Mouse (Mus musculus) bone marrow macrophage, adult 2 months (primary cell): ENCODE measurements around the gene Slit3.

Experiments used
- CTCF ChIP-seq: IDR thresholded peaks from 2 replicates; pipeline ENCODE4 v1.5.1; 2012; ENCODE audit warnings: low read depth, mild to moderate bottlenecking, low read length, moderate library complexity
- POLR2A ChIP-seq: IDR thresholded peaks from 2 replicates; pipeline ENCODE4 v1.6.1; 2012; ENCODE audit warnings: mild to moderate bottlenecking, low read depth, low read length, borderline replicate concordance

DNA sequence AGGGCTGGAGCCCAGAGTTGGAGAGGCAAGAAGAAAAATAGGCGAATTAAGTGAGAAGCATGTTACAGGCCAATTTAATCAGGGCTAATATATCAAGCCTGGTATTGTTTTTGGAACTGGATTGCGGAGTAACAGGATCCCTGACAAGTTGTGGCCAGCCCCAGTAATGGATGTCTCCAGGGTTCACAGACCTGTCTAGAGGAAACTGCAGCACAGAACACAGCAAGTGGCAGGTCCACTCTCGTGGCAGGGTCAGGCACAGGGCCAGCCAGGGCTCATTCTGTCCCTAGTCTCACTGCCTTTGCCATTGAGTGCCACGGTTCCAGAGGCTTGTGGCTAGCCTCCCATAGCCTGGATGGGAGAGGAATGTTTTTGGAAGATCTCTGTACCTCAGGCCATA, 187.0 kb downstream of the Slit3 start:
- TF ChIP-seq POLR2A, result no peak
- no peak for TF ChIP-seq CTCF
